Mouse (Mus musculus) neural tube, embryonic 10.5 days (tissue): ENCODE measurements around the gene Ccr10.

ENCODE experiments used
- DNase-seq: peaks from one replicate; pipeline ENCODE4 v3.0.0-alpha.2; 2017; ENCODE audit warnings: low spot score; ENCODE audit errors: extremely low spot score

The Ccr10 gene

DNA sequence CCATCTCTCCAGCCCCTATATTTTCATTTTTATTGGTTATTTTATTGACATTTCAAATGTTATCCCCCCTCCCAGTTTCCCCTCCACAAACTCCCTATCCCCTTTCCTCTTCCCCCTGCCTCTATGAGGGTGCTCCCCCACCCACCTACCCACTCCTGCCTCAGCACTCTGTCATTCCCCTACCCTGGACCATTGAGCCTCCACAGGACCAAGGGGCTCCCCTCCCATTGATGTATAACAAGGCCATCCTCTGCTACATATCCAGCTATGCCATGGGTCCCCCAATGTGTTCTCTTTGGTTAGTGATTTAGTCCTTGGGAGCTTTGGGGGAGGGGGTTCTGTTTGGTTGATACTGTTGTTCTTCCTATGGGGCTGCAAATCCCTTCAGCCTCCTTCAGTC is 20.6 kb downstream of the Ccr10 start:
- DNase-seq: no peak

DNA sequence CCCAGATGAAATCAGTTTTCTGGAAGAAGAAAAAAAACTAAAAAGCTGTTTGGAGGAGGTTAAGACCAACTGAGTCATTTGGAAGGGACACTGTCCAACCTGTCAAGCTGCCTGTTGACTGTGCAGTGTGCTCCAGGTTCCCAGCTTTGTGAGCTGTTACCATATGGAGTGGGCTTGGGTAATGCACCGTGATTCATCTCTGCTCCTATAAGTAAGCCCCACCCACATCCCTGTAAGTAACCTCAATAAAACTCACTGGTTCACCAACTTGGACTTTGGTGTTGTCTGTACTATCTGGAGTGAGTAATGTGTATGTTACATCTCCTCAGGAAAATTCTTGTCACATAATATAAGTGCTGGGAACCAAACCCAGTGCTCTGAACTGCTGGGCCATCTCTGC is 22.4 kb downstream of the Ccr10 start:
- DNase-seq: no peak

DNA sequence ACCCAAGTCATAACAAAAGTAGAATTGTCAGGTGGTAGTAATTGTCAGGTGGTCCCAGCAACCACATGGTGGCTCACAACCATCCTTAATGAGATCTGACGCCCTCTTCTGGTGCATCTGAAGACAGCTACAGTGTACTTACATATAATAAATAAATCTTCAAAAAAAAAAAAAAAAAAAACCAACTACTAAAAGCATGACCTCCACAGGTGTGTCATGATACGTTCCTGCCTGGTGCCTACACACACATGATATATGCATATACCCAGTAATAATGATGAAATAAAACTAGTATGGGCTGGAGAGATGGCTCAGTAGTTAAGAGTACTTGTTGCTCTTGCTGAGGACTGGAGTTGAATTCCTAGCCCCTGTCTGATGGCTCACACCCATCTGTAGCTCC is 24.2 kb downstream of the Ccr10 start:
- no peak for DNase-seq

DNA sequence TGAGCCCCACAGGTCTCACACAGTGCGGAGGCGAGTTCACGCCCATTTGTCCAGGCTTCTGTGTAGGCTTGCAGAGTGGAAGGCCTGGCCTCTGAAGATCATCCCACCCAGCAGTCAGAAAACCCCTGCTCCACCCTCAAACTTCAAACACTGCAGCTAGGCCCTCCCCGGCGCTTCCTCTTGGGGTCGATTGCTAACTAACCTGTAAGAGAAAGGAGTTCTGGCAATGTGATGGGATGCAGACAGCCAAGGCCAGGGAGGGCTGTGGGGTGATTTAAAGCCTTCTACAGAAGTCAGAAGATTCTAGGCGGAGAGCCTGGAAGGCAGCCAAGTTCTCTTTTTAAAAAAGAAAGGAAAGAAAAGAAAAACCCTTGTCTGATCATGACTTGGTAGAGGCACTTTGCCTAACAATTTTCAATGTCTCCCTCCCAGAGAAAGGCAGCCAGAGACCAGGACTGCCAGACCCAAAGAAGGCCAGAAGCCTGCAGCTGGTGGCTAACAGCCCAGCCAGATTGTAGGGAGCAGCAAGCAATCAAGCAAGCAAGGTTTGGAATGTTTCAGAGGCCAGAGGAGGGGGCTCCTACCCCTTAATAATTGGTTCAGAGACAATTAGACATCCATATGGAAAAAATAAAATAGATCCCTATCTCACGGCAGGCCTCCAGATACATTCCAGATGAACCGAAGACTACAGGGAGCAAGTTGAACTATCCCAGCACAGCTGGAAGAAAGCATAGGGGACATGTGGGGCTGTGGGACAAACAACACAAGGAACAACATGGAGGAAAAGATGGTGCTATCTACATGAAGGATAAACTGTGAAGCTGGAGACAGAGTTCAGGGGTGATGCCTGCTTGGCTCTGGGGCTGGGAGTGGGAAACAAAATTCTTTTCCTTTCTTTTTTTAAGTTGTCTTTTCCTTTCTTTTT is 25.8 kb downstream of the Ccr10 start:
- no peak for DNase-seq

DNA sequence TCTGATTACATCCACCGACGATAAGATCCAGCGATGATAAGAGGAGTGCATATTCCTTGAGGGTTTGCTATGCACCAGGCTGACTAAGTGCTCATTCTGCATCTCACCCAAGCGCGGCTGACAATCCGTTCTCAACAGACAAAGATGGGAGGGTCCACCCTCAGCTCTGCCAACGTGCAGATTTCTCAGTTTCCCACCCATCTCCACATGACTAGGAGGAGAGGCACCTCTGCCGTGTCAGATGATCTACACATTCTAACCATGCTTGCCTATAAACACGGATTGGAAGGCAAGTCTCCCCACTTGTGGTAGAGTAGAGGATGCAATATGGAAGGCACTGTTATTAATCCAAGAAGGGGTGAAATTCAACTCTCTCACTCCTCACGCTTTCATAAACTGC is 26.5 kb downstream of the Ccr10 start:
- DNase-seq: no peak

DNA sequence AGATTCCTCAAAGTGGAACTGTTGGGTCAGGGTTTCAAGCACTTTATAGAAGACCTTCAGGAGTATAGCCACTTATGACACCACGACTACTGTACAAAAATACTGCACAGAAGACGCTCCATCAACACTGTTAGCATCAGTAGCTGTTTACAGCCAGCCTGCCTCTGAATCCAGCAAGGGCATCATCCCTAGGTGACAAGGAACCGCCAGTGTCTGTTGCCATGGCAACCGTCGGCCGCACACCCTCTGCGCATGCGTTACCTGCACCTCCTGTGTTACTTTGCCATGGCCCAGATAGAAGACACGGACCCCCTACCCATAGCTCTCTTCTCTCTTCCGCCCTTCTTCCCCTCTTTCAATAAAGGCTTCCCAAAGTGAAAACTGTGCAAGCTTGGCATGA is 28.9 kb downstream of the Ccr10 start:
- DNase-seq: no peak

DNA sequence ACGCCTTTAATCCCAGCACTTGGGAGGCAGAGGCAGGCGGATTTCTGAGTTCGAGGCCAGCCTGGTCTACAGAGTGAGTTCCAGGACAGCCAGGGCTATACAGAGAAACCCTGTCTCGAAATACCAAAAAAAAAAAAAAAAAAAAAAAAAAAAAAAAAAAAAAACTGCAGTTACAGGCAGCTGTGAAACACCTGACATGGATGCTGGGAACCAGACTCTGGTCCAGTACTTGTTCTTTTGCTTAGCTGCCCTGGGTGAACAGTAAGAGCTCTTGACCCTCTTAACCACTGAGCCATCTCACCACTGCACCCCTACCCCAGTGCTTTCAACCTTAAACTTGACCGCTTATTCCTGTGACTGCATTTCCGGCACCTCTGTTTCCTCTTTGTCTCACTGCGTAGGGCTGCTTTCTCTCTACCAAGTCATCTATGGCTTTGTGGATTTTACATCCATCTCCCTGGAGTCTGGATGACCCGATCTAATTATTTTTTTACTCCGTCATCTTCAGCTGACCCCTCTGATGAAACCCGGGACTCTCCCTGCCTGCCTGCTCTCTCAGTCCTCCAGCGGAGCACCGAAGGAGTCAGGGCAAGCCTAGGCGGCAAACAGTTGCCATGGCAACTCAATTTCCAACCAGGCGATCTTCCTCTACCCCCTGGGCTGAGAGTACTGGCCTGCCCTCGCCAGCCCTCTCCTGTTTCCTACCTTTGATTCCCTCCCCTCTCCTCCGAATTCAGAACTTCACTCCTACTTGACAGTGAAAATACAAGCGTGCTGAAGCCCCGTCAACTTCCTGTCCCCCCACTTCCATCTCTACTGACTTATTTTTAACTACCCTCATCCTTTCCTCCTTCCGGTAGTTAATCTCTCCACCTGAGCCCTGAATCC is 31.7 kb downstream of the Ccr10 start:
- peak; percentile 64 for DNase-seq

DNA sequence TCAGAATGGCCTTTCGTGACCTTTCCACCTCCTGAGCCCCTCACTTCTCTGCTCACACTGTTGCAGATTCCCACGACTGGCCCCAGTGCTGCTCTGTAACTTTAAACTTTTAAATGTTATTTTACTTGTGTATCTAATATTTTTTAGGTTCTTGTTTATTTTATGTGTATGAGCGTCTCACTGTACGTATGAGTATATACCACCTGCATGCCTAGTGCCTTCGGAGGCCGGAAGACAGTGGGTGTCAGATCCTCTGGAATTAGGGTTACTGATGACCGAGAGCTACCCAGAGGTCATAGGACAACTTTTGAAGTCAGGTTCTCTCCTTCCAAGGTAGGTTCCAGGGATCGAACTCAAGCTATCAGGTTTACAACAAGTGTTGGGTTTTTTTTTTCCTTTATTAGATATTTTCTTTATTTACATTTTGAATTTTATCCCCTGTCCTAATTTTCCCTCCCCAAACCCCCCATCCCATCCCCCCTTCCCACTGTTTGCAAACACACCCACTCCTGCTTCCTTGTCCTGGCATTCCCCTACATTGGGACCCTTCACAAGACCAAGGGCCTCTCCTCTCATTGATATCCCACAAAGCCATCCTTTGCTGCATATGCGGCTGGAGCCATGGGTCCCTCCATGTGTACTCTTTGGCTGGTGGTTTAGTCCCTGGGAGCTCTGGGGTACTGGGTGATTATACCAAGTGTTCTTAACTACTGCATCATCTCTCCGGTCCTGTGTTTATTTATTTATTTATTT is 32.9 kb downstream of the Ccr10 start:
- DNase-seq: no peak

DNA sequence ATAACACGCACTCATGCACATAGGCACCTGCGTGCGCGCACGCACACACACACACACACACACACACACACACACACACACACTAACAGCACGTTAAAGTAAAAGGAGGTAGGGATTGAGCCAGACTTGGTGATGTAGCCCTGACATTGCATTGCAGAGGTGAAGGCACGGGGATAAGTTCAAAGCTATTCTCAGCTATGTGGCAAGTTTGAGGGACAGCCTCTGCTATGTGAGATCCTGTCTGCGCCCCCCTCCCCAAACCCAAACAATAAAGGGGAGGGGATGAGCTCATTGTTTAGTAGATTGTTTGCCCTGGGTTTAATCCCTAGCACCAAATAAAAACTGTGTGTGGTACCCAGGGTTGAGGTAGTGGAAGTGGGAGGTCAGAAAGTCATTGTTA is 34.2 kb downstream of the Ccr10 start:
- DNase-seq: no peak

DNA sequence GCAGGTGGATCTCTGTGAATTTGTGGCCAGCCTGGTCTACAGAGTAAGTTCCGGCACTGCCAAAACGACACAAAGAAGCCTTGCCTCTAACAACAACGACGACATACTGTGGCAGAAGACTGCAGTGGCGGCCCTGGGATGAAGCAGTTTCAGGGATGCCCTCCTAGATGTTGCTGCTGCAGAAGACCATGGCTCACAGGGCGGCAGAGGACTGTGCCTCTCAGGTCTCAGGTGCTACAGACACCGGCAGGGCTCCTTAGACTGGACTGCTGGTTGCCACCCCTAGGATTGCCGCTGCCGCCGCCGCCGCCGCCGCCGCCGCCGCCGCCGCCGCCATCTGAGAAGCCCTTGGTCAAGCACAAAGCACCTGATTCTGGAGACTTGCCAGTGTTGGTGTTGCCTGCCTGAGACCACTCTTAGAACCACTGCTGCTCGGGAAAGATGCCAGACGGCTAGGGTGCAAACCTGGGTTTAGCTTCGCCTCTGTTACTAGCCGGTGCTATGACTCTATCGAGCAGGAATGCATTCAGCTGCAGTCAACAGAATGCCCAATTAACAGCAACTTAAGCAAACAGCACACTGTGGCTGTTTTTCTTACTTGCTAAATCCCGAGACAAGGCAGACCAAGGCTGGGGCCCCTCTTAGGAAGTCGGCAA is 35.0 kb downstream of the Ccr10 start:
- DNase-seq: no peak

DNA sequence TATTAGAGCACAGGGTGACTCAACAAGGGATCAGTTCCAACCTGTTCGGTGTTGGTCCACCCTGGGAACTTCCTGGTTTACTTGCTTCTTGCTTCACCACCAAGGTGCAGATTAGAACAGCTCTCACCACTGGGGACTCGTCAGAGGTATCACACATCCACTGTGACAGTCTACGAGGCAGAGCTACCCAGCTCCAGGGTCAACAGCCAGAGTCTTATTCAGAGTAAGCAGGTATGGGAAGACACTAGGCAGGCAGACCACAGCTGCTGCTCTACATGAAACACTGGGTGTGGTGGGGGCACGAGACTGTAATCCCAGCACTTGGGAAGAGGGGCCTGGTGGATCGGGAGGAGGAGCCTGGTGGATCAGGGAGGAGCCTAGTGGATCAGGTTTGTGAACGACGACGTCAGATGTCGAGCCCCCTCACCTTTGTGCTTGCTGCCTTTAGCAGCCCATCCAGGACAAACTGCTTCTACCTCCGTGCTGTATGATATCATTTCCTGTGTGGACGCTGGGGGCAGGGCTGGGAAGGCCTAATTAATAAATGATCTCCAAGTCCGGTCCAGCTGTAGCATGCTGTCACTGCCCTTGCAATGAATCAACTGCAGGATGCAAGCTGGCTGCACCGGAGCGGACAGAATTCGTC is 36.6 kb downstream of the Ccr10 start:
- peak; percentile 61 for DNase-seq

DNA sequence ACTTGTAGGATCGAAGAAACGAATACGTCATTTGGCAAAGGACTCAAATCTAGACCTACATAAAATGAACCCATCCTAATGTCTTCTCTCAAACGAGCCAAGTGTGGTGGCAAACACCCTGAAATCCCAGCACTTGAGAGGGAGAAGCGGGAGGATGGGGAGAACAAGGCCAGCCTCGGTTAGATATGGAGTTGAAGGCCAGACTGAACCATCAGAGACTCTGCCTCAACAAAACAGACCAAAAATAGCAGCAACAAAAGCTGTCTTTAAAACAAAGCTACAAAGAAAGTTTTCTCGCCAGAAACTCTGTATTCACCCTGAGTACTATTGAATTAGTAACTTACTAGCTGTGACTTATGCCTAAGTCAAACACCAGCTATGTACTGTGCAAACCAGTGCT is 38.2 kb downstream of the Ccr10 start:
- DNase-seq: no peak

DNA sequence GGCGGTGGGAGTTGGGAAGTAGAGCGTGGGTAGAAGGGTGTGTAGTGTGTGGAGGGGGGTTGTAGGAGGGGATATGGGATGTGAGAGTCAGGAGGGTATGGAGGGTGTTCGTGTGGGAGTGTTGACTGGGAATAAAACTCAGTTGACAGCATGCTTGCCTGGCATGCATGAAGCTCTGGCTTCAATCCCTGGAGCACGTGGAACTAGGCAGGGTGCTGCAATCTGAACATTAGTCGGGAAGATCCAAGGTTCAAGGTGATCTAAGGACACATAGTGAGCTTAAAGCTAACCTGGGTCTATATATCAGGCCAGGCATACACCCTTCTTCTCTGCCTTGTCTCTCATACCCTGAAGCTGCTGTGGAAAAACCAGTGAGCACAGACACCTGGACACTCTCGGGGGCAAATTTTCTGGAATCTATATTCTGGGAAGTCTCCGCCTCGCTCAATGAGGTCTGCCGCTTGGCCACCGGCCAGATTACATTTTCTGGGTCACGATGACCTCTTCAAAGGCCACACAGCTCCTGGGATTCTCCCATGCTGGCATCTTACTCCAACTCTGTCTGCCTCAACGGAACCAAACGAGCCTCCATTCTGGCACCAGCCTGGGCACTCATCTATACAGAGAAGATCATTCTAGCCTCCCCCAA is 40.9 kb downstream of the Ccr10 start:
- DNase-seq: no peak

DNA sequence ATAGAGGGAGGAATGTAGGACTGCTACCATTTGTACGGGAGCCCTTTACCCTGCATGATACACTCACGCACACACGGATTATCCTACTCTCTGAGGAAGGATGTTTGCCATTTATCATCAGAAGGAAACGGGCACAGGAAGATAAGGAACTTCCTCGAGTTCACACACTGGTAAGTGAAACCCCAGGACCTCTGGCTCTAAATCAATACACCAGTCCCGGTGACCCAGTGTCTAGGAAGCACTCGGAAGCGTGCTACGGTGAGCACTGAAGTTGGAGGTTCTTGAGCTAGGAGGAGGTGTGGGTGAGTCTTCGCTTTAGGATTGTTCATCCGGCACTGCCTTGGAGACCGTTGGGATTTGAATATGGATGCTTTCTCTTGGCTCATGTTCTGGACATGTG is 42.2 kb downstream of the Ccr10 start:
- no peak for DNase-seq

DNA sequence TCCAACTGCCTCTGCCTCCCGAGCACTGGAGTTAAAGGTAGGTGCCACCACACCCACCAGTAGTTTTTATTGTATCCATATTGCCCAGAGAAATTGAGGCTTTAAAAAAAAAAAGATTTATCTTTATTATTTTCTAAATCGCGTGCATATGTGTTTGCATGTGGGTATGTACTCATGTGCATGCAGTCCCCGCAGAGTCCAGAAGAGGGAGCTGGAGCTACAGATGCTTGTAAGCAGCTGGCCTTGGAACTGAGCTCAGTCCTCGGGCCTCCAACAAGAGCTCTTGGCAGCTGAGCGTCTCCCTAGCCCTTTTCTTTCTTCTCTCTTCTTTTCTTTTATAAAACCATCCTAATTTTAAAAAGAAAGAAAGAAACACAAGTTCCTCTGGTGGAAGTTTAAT is 43.5 kb downstream of the Ccr10 start:
- no peak for DNase-seq

DNA sequence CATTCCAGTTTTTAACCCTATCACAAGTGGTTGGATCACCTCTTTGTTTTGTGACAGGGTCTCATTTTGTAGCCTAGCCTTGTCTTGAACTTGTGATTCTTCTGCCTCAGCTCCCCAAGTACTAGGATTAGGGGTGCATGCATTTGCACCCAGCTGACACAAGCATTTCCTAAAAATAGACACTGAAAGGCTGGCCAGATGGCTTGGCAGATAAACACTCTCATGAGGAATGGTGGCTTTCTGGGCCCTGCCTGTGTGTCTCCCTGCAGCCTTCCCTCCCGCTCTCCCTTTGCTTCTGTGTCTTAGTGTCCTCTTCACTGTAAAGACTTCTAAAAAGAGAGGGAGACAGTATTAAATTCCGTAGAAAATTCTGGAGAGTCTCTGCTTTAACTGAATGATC is 44.1 kb downstream of the Ccr10 start:
- no peak for DNase-seq

DNA sequence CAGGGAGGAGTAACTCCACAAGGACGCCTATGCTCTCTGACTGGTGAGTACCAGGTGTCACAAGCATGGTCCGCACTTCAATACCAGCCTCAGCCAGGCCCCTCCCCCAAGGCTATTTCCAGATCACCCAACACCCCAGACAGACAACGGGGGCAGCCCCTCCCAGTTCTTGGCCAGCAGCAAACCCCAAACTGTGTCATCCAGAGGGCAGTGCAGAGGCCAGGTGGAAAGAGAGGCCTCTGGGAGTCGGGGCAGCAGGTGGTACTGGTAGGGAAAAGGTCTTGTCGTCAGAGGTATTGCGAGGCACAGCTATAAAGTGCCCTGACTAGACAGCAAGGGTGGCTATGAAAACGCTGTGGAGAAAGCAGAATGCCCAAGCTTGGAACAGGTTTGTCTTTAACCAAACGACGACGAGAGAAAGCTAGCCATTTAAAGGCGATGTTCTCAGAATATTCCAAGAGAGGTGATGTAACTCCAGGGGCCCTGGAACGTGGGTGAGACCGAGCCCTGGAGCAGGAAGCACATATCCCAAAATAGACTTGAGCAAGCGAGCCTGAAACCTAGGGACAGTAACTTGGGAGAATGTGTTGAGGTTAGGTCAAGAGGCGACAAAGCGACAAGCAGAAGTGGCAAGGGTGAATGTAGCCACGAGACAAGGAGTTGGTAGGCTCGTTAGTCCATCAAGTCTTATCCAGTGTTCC is 45.0 kb downstream of the Ccr10 start:
- no peak for DNase-seq

DNA sequence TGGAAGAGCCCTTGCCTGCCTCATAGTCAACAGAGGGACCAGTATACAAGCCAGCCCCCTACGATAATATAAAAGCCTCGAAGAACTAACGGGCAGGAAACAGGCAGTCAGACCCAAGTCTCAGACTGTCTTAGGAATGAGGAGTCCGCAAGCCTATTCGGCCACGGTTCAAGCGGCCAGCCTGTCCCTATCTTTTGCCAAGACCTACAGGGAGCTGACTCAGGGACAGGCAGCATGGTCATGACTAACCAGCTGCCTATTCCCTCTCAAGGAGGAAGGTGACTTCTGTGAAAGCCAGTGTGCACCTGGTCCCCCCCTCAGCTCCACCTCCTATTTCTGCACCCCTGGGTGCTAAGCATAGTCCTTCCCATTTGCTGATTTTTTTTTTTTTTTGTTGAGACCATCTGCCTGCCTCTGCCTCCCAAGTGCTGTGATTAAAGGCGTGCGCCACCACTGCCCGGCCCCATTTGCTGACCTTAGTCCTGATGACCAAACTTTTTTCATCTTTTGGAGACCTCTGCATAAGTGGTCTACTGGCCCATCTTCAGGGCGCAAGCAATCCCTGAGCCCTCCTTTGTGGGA is 46.2 kb downstream of the Ccr10 start:
- no peak for DNase-seq

DNA sequence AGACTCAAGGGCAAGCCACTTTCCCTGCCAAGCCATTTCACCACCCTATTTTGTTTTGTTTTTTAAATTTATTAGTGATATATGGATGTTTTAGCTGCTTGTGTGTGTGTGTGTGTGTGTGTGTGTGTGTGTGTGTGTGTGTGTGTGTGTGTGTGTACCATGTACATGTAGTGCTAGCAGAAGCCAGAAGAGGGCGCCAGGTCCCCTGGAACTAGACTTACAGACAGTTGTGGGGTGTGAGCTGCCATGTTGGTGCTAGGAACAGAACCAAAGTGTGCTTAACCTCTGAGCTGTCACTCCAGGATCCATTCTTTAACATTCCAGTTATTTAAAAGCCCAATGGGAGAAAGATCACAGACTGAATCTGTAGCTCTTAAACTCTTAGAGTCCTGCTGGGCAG is 48.2 kb downstream of the Ccr10 start:
- no peak for DNase-seq
